Mouse (Mus musculus) adrenal gland, postnatal 14 days (tissue): ENCODE measurements around the gene Unc5cl. TPM values are rescaled to one million over a fixed set of nuclear protein-coding genes. Genes with fewer than 3 reads are reported as not detected.

ENCODE experiments used
- total RNA-seq: library from RNA; stranded (reverse); gene quantifications from 2 replicates; pipeline ENCODE4 v1.2.3, GENCODE M21; 2021

Unc5cl gene
- total RNA-seq, 1 experiment from 2014 or later = 0.11 TPM

Other genes with a start within 250 kb of the Unc5cl start
- gene Trem1, start 222.1 kb upstream of the Unc5cl start, total RNA-seq = 0.11 TPM in 2 replicates
- 0.48 TPM in 1 of 2 replicates, not detected in the other for gene Trem3, start 207.1 kb upstream of the Unc5cl start, total RNA-seq
- 0.89 and 1.8 TPM in 2 replicates for gene Treml4, start 190.6 kb upstream of the Unc5cl start, total RNA-seq
- gene Treml2, start 155.4 kb upstream of the Unc5cl start, total RNA-seq = 0.93 and 5.6 TPM in 2 replicates
- 0.19 and 0.45 TPM in 2 replicates for gene B430306N03Rik, start 138.8 kb upstream of the Unc5cl start, total RNA-seq
- 2.1 and 2.4 TPM in 2 replicates for gene Trem2, start 108.5 kb upstream of the Unc5cl start, total RNA-seq
- gene Treml1, start 95.0 kb upstream of the Unc5cl start, total RNA-seq = 0.30 and 0.48 TPM in 2 replicates
- 33.1 and 35.8 TPM in 2 replicates for gene Nfya, start 45.0 kb upstream of the Unc5cl start, total RNA-seq
- 18.7 and 22.9 TPM in 2 replicates for gene Oard1, start 44.9 kb upstream of the Unc5cl start, total RNA-seq
- gene Apobec2, start 22.0 kb upstream of the Unc5cl start, total RNA-seq = 2.3 and 3.0 TPM in 2 replicates
- 1.9 and 4.6 TPM in 2 replicates for gene Tspo2, start 3.4 kb upstream of the Unc5cl start, total RNA-seq